Mouse (Mus musculus) brown adipose tissue, adult 24 weeks (tissue): ENCODE data around the gene Ttc26. TPM values are rescaled to one million over a fixed set of nuclear protein-coding genes. Genes with fewer than 3 reads are reported as not detected.

Experiments used
- polyA plus RNA-seq: library from polyadenylated mRNA; stranded (reverse); fragments of >200 nt; gene quantifications from 2 replicates; pipeline ENCODE4 v1.2.4, GENCODE M21; 2012; ENCODE audit not compliant: missing spikeins, insufficient read depth, insufficient read length

The Ttc26 gene
- polyA plus RNA-seq, 1 experiment = 2.9 TPM

Other genes with a start within 250 kb of the Ttc26 start
- gene D630045J12Rik, start 127.5 kb upstream of the Ttc26 start, polyA plus RNA-seq = 0.13 and 0.24 TPM in 2 replicates
- 0.28 and 0.63 TPM in 2 replicates for gene Zc3hav1l, start 82.2 kb upstream of the Ttc26 start, polyA plus RNA-seq
- gene Zc3hav1, start 26.9 kb upstream of the Ttc26 start, polyA plus RNA-seq = 10.5 and 10.6 TPM in 2 replicates
- 3.9 and 6.8 TPM in 2 replicates for gene Ubn2, start 52.5 kb downstream of the Ttc26 start, polyA plus RNA-seq
- 500 and 513 TPM in 2 replicates for gene Fmc1, start 152.0 kb downstream of the Ttc26 start, polyA plus RNA-seq
- gene Luc7l2, start 169.9 kb downstream of the Ttc26 start, polyA plus RNA-seq = 68.4 and 83.5 TPM in 2 replicates